Mouse (Mus musculus): ENCODE data around the gene Lyrm9. TPM values are rescaled to one million over a fixed set of nuclear protein-coding genes. Genes with fewer than 3 reads are reported as not detected.

Lyrm9 gene
- polyA plus RNA-seq, 1 experiment from 2014 or later, result 15.9 TPM

DNA sequence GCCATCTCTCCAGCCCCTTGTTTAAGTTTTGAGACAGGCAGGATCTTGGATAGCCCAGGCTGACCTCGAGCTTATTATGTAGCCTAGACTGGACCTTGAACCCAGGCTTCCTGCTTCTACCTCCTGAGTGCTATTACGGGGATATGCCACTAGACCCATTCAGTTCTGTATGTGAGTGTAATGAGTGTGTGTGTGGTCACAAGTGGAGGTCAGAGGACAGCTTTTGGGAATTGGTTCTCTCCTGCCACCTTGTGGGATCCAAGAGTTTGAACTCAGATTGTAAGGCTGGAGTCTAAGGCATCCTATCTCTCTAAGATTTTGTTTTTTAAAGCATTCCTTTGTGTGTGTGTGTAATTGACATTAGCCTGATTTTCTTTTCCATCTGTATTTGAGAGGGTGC lies 2.0 kb downstream of the Lyrm9 start:
- Histone ChIP-seq H3K9ac (ENCODE audit: low read length) (no peak overlapping the region), H3K27ac (ENCODE audit: low read depth, low read length) (no peak overlapping the region), H3K9me3 (ENCODE audit: control insufficient read depth, low read length) (no peaks in the 10 kb centered on the region), H3K4me3 (ENCODE audit: low read depth, low read length) (no peak overlapping the region), H3K27me3 (ENCODE audit: control insufficient read depth, insufficient read depth, low read length) (no peaks in the 10 kb centered on the region), H3K36me3 (ENCODE audit: control insufficient read depth, insufficient read depth, low read length) (no peaks in the 10 kb centered on the region), H3K4me2 (no peak overlapping the region), H3K4me1 (ENCODE audit: control insufficient read depth, insufficient read depth, low read length) (peaks cover 13% of the 10 kb centered on the region)
- DNase-seq (ENCODE audit: low spot score, missing footprints), result no peak
- 54% methylated on average over 2 of the region's 2 CpGs for whole genome bisulfite sequencing
- no peak for ATAC-seq (ENCODE audit: low FRiP score)

DNA sequence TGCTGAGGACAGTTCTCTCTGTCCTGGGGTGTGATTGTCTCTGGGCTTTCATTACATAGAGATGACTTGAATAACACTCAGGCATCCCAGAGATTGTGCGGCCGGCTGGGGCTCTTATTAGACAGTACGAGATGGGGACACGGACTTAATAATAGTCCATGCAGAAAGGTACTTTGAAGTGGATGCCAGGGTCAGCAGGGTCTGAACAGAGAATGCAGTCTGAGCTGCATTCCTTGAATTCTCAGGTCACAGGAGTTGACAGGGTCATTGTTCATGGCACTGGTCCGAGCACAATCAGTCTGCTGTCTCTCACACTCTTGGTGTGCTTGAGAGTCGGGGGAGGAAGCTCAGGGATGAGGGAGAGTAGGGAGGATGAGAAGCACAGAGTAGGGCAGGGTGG lies 3.0 kb downstream of the Lyrm9 start:
- Histone ChIP-seq H3K9ac (ENCODE audit: low read length) (no peak overlapping the region), H3K4me1 (ENCODE audit: control insufficient read depth, insufficient read depth, low read length) (peaks cover 13% of the 10 kb centered on the region), H3K27ac (ENCODE audit: low read depth, low read length) (no peak overlapping the region), H3K36me3 (ENCODE audit: control insufficient read depth, insufficient read depth, low read length) (no peaks in the 10 kb centered on the region), H3K27me3 (ENCODE audit: control insufficient read depth, insufficient read depth, low read length) (no peaks in the 10 kb centered on the region), H3K9me3 (ENCODE audit: control insufficient read depth, low read length) (no peaks in the 10 kb centered on the region), H3K4me3 (ENCODE audit: low read depth, low read length) (no peak overlapping the region), H3K4me2 (no peak overlapping the region)
- ATAC-seq (ENCODE audit: low FRiP score) (no peak), DNase-seq (ENCODE audit: low spot score, missing footprints) (no peak)
- 6% methylated on average over 6 of the region's 6 CpGs for WGBS

DNA sequence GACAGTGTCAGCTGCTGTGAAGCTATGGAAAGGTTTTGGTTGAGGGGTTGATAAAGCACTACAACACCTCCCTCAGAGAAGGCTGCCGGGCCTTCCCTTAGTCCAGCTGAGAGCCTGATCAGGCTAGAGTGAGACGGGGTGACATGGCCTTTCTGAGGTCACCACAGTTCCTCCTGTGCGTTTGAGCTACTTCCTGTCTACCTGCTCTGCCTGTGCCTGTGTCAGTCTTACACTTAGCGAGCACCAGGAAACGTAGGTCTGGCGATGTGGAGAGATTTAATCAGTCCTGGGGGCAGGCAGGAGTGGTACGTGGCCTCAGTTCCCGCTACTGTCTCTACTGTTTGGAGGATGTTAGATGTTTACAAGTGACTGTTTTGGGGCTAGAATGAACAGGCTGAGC lies 3.8 kb downstream of the Lyrm9 start:
- 66% methylated on average over 8 of the region's 8 CpGs for WGBS
- ATAC-seq (ENCODE audit: low FRiP score) (no peak), DNase-seq (ENCODE audit: low spot score, missing footprints) (no peak)
- no peaks in the 10 kb centered on the region for H3K27me3 ChIP-seq (ENCODE audit: control insufficient read depth, insufficient read depth, low read length)
- peaks cover 11% of the 10 kb centered on the region for H3K4me1 ChIP-seq (ENCODE audit: control insufficient read depth, insufficient read depth, low read length)
- H3K4me2 ChIP-seq, result no peak overlapping the region
- no peak overlapping the region for H3K9ac ChIP-seq (ENCODE audit: low read length)
- H3K36me3 ChIP-seq (ENCODE audit: control insufficient read depth, insufficient read depth, low read length), result no peaks in the 10 kb centered on the region
- no peak overlapping the region for H3K27ac ChIP-seq (ENCODE audit: low read depth, low read length)
- H3K4me3 ChIP-seq (ENCODE audit: low read depth, low read length), result no peak overlapping the region
- no peaks in the 10 kb centered on the region for H3K9me3 ChIP-seq (ENCODE audit: control insufficient read depth, low read length)

DNA sequence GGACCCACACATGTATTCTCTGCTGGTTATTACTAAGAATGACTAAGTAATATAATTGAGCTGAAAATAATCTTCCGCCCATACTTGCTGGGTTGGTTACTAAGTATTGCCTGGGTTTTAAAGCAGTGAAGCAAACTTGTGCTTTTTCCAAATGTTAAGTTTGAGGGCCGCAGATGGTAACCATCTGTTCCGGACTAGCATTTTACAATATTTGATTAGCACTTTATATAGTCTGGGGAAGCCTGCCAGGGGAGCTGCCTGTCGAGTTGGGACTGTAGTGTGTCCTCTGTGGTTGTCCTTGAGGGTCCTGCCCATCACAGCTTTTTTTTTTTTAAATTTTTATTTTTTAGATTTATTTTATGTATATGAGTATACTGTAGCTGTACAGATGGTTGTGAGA lies 5.3 kb downstream of the Lyrm9 start:
- no peaks in the 10 kb centered on the region for H3K36me3 ChIP-seq (ENCODE audit: control insufficient read depth, insufficient read depth, low read length)
- H3K27me3 ChIP-seq (ENCODE audit: control insufficient read depth, insufficient read depth, low read length), result no peaks in the 10 kb centered on the region
- no peak overlapping the region for H3K4me2 ChIP-seq
- no peak overlapping the region for H3K27ac ChIP-seq (ENCODE audit: low read depth, low read length)
- no peak for ATAC-seq (ENCODE audit: low FRiP score)
- peaks cover 11% of the 10 kb centered on the region for H3K4me1 ChIP-seq (ENCODE audit: control insufficient read depth, insufficient read depth, low read length)
- H3K4me3 ChIP-seq (ENCODE audit: low read depth, low read length), result no peak overlapping the region
- DNase-seq (ENCODE audit: low spot score, missing footprints), result no peak
- H3K9me3 ChIP-seq (ENCODE audit: control insufficient read depth, low read length), result no peaks in the 10 kb centered on the region
- 86% methylated on average over 4 of the region's 4 CpGs for WGBS
- H3K9ac ChIP-seq (ENCODE audit: low read length), result no peak overlapping the region

DNA sequence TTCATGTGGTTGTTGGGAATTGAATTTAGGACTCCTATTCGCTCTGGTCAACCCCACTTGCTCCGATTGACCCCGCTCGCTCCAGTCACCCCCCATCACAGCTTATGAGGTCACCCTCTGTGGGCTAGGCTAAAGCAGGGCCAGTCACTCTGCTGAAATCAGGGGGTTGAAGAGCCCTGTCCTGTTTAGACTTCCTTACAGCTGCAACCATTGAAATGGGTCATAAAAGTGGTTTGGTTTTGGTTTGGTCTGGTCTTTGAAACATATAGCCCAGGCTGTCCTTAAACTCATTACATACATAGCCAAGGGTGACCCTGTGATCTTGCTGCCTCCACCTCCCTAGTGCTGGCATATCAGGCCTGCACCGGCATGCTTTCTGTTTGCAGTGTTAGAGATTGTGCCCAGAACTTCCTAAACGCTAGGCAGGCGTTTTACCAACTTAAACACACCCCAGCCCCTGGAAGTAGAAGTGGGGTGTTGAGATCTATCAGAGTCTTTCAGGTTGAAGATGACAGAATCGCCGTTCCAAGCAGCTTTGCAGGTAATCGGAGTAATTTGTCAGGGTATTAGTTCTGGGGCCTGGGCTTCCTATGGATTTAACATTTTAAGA lies 5.8 kb downstream of the Lyrm9 start:
- no peak overlapping the region for H3K9ac ChIP-seq (ENCODE audit: low read length)
- no peak overlapping the region for H3K27ac ChIP-seq (ENCODE audit: low read depth, low read length)

DNA sequence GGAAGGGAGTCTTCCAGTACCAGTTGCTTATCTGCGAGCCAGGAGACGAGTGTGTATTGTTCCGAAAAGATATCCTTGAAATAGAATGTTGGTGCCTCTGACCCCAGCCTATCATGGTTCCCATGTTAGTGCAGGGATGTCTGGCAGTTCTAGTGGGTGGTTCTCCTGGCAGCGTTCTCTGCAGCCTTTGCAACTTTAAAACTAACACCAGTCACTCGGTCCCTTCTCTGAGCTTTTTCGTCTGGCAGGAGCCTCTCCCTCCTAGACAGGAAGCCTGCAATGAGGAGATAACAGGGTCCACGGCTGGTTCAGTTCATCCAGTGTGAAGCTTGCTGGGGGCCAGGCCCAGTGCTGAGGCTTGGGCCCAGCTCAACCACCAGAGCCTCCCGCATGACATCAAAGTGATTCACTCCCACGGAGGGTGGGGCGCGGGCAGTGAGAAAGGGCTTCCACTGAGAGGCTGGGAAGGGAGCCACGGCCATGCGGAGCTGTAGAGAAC lies 6.5 kb downstream of the Lyrm9 start:
- H3K4me2 ChIP-seq, result no peak overlapping the region
- no peak overlapping the region; the same call in 1 of the 2 replicates for H3K27ac ChIP-seq (ENCODE audit: low read depth, low read length)
- no peaks in the 10 kb centered on the region for H3K27me3 ChIP-seq (ENCODE audit: control insufficient read depth, insufficient read depth, low read length)
- H3K4me1 ChIP-seq (ENCODE audit: control insufficient read depth, insufficient read depth, low read length), result peaks cover 11% of the 10 kb centered on the region
- no peaks in the 10 kb centered on the region for H3K36me3 ChIP-seq (ENCODE audit: control insufficient read depth, insufficient read depth, low read length)
- no peak for DNase-seq (ENCODE audit: low spot score, missing footprints)
- H3K9ac ChIP-seq (ENCODE audit: low read length), result no peak overlapping the region
- 77% methylated on average over 13 of the region's 13 CpGs for WGBS
- no peak overlapping the region for H3K4me3 ChIP-seq (ENCODE audit: low read depth, low read length)
- no peaks in the 10 kb centered on the region for H3K9me3 ChIP-seq (ENCODE audit: control insufficient read depth, low read length)
- no peak for ATAC-seq (ENCODE audit: low FRiP score)

More for the DNA sequence above, 5.8 kb downstream of the Lyrm9 start:
- Histone ChIP-seq H3K4me2 (no peak overlapping the region), H3K4me1 (ENCODE audit: control insufficient read depth, insufficient read depth, low read length) (peaks cover 11% of the 10 kb centered on the region), H3K4me3 (ENCODE audit: low read depth, low read length) (no peak overlapping the region), H3K9me3 (ENCODE audit: control insufficient read depth, low read length) (no peaks in the 10 kb centered on the region), H3K27me3 (ENCODE audit: control insufficient read depth, insufficient read depth, low read length) (no peaks in the 10 kb centered on the region), H3K36me3 (ENCODE audit: control insufficient read depth, insufficient read depth, low read length) (no peaks in the 10 kb centered on the region)
- 87% methylated on average over 10 of the region's 10 CpGs for WGBS
- no peak for ATAC-seq (ENCODE audit: low FRiP score)
- DNase-seq (ENCODE audit: low spot score, missing footprints), result no peak

DNA sequence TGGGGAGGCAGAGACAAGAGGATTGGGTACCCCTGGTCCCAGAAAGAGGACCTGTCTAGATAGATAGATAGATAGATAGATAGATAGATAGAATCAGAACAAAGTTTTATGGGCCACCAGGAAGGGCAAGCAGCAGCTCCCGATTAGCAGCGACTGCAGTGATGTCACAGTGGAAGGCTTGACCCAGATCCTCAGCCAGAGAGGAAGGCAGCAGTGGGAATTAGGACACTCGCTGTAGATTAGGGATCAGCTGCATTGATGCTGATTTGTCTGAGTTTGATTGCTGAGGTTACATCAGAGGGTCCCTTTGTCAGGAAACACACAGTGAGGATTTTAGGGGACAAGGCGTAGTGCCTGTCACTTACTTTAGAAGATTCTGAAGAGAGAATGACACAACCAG lies 10.1 kb downstream of the Lyrm9 start:
- WGBS, result 82% methylated on average over 4 of the region's 4 CpGs
- no peaks in the 10 kb centered on the region for H3K36me3 ChIP-seq (ENCODE audit: control insufficient read depth, insufficient read depth, low read length)
- ATAC-seq (ENCODE audit: low FRiP score) (no peak), DNase-seq (ENCODE audit: low spot score, missing footprints) (no peak)
- no peaks in the 10 kb centered on the region for H3K27me3 ChIP-seq (ENCODE audit: control insufficient read depth, insufficient read depth, low read length)
- no peak overlapping the region for H3K9ac ChIP-seq (ENCODE audit: low read length)
- H3K4me2 ChIP-seq, result no peak overlapping the region
- no peaks in the 10 kb centered on the region for H3K4me1 ChIP-seq (ENCODE audit: control insufficient read depth, insufficient read depth, low read length)
- no peaks in the 10 kb centered on the region for H3K9me3 ChIP-seq (ENCODE audit: control insufficient read depth, low read length)
- H3K4me3 ChIP-seq (ENCODE audit: low read depth, low read length), result no peak overlapping the region
- no peak overlapping the region for H3K27ac ChIP-seq (ENCODE audit: low read depth, low read length)

DNA sequence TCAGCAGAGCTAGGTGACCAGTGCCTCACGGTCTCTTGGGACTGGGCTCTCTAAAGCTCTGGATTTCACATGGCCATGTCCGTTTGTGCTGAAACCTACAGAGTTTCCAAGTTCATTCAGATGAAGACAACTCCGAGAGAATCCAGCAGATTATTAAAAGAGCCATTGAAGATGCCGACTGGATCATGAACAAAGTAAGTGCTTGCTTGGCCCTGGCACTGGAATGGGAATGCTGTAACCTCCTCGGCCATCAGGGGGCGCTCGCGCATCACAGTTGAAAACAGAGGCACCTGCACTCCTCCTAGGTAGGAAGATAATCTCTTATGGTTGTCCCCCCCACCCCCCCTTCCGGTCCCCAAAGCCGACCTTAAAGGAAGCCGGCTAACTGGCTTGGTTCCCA lies 11.6 kb downstream of the Lyrm9 start:
- no peaks in the 10 kb centered on the region for H3K4me1 ChIP-seq (ENCODE audit: control insufficient read depth, insufficient read depth, low read length)
- H3K9me3 ChIP-seq (ENCODE audit: control insufficient read depth, low read length), result no peaks in the 10 kb centered on the region
- H3K9ac ChIP-seq (ENCODE audit: low read length), result no peak overlapping the region
- no peaks in the 10 kb centered on the region for H3K27me3 ChIP-seq (ENCODE audit: control insufficient read depth, insufficient read depth, low read length)
- no peak for ATAC-seq (ENCODE audit: low FRiP score)
- H3K4me2 ChIP-seq, result no peak overlapping the region
- no peaks in the 10 kb centered on the region for H3K36me3 ChIP-seq (ENCODE audit: control insufficient read depth, insufficient read depth, low read length)
- no peak overlapping the region for H3K4me3 ChIP-seq (ENCODE audit: low read depth, low read length)
- peak; percentile 97 for DNase-seq (ENCODE audit: low spot score, missing footprints)
- WGBS, result 12% methylated on average over 11 of the region's 11 CpGs
- no peak overlapping the region for H3K27ac ChIP-seq (ENCODE audit: low read depth, low read length)

DNA sequence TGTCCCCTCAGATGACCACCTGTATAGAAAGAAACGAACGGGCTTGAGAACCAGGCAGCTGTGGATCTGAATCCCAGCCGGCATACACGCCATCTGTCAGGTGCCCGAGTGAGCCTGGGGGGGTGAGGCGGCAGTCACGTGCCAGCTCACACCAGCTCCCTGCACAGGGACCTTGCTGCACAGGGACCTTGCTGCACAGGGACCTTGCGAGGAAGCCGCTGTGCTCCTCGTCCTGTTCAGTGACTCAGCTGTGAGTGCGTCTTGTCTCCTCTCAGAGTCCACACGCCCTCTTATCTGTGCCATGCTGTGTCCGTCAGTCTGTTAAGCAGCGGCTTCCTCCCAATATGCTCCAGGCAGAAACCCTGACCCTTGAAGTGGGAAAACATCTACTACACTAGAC lies 13.1 kb downstream of the Lyrm9 start:
- Histone ChIP-seq H3K4me1 (ENCODE audit: control insufficient read depth, insufficient read depth, low read length) (no peaks in the 10 kb centered on the region), H3K27ac (ENCODE audit: low read depth, low read length) (no peak overlapping the region), H3K27me3 (ENCODE audit: control insufficient read depth, insufficient read depth, low read length) (no peaks in the 10 kb centered on the region), H3K4me2 (no peak overlapping the region), H3K4me3 (ENCODE audit: low read depth, low read length) (no peak overlapping the region), H3K9me3 (ENCODE audit: control insufficient read depth, low read length) (no peaks in the 10 kb centered on the region), H3K9ac (ENCODE audit: low read length) (no peak overlapping the region), H3K36me3 (ENCODE audit: control insufficient read depth, insufficient read depth, low read length) (no peaks in the 10 kb centered on the region)
- 86% methylated on average over 14 of the region's 14 CpGs for WGBS
- no peak for ATAC-seq (ENCODE audit: low FRiP score)
- no peak for DNase-seq (ENCODE audit: low spot score, missing footprints)
